Mouse (Mus musculus): ENCODE data around the gene S100a10.

- TF ChIP-seq CTCF (IDR thresholded peaks at IDR 0.05; ENCODE audit: borderline replicate concordance, control insufficient read depth, extremely low read depth, insufficient read depth, low read length, poor library complexity) (no peak), POLR2A (IDR thresholded peaks at IDR 0.05; ENCODE audit: control insufficient read depth, extremely low read depth, insufficient read depth, low read length, poor library complexity) (no peak)
Measured at GRCm38 (mm10) chr3:93555878-93556254, 986 bp downstream of the S100a10 start.

All from thymus, adult 2 months (tissue).